Mouse (Mus musculus): Measurements from ENCODE around the gene Ramac.

Ramac gene

DNA sequence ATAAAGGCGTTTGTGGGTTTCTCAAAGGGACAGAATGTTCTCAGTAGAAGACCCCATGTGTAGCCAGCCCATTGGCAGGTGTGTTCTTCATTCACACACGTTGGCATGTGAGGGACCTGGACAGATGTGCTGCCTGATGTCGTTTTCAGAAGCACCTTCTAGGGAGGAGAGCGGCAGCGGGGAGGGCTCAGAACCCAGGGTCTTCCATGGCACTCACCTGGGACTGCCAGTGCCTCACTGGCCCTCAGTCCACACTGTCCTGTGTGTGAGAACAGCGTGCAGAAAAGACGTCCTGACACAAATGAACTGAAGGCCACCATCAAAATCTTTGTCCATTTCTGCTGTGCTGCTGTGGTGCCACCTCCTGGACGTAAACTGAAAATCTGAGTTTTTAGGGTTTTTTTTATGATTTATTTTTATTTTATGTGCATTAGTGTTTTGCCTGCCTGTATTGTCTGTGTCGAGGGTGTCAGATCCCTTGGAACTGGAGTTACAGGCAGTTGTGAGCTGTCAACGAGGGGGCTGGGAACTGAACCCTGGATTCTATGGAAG is 15.0 kb downstream of the Ramac start:
- no peak for DNase-seq (ENCODE audit: low spot score)

DNA sequence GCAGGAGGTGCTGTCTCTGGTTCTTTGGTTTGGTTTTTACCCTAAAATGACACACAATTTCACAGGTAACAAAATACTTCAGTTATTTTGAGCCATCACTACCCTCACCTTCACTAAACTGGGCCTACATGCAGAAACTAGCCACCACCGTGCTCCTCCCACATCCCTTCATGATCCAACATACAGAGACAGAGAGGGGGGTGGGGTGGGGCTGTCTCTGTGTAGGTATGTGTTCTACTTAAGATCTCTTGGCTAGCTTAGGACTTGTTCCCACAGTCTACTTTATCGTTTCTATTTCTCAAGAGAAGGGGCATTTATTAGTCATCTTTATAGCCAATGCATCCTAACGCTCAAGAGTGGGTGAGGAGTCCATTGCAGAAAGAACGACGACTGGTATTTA is 25.8 kb downstream of the Ramac start:
- DNase-seq (ENCODE audit: low spot score), result no peak

- DNase-seq (ENCODE audit: low spot score), result peak; percentile 78
These were observed 26.5 kb downstream of the Ramac start, which contains the start of gene 3110040N11Rik for GRCm38 (mm10) chr7:81789095-81789757. 3110040N11Rik (minus strand) TSS chr7:81789478.

- no peak for DNase-seq (ENCODE audit: low spot score)
These were observed 43.3 kb downstream of the Ramac start for GRCm38 (mm10) chr7:81806067-81806466.
